Mouse (Mus musculus): ENCODE results near the gene Rcsd1.

Rcsd1 gene

DNA sequence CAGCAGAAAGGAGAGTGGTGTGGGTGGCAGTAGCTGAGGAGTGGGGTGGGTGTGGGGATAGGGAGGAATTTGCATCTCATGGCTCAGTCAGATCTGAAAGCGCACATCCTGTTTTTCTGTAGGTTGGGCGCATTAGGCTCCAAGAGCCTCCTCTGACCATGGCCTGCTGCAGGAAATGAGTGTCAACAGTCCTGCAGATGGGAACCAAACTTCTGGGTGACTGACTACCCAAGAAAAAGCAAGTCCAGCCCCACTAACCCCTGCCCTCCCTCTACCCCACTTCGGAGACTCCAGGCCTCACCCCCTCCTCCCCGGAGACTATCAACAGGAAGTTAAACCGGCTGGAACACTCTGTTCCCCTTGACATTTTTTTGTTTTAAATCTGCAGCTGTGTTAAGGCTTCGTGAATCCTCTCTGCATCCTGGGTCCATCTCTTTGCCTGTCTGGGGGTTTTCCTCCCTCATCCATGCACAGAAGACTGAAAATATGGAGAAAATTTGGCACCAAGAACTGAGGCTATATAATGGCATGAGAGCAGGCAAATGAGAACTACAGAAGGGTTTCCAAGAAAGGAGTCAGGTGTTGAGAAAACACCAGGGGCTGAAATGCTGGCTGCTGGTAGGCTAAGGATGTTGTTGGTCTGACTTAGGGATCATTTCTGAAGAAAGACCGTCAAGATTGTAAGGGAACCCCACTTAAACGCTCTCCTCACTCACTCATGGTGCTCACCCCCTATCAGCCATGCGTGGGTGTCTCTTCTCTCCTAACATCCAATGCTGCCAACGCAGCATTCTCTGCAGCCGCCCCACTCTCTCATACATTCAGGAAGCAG, 8.4 kb upstream of the Rcsd1 start:
- peak; percentile 46 for DNase-seq (ENCODE audit: low read depth, low spot score)

DNA sequence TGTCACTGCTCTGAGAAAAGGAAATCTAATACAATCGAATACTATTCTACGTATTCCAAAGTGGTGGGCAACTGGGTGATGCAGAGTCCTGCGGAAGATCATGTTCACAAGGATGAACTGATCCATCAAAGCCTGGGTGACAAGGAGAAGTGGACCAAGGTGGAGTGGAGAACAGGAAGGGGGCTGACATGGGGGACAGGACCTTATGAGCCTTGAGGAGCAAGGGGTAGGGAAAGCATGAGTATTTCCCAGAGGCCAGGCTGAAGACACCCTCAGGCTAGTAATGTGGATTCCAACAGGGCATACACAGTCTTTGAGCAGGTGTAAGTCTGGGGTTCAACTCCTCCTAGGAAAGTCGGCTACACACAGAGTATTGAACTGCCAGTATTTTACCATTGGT, 6.9 kb upstream of the Rcsd1 start:
- no peak for DNase-seq (ENCODE audit: low read depth, low spot score)

- DNase-seq (ENCODE audit: low read depth, low spot score), result no peak
These were observed 4.2 kb upstream of the Rcsd1 start for GRCm38 (mm10) chr1:165713798-165714197.

DNA sequence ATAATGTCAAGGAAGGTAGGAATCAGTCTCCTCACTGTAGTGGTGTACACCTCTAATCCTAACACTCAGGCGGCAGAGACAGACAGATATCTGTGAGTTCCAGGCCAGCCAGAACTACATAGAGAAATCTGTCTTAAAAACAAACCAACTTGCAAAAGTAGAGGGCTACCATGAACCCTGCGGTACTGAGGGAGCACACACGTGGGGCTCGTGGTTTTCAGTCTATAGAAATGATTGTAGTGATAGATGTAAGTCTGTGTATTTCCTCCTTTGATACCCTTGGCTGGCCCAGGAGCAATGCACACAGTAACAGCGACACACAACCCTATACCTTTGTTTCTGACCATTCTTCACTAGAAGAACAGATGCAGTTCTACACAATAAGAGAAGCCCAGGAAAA, 2.4 kb upstream of the Rcsd1 start:
- DNase-seq (ENCODE audit: low read depth, low spot score), result no peak

- DNase-seq (ENCODE audit: low read depth, low spot score), result no peak
These were observed 724 bp downstream of the Rcsd1 start for GRCm38 (mm10) chr1:165708686-165709380.

GRCm38 (mm10) chr1:165707640-165708322, 1.8 kb downstream of the Rcsd1 start:
- peak; percentile 37 for DNase-seq (ENCODE audit: low read depth, low spot score)

- no peak for DNase-seq (ENCODE audit: low read depth, low spot score)
These were observed 2.3 kb downstream of the Rcsd1 start for GRCm38 (mm10) chr1:165707241-165707639.

DNA sequence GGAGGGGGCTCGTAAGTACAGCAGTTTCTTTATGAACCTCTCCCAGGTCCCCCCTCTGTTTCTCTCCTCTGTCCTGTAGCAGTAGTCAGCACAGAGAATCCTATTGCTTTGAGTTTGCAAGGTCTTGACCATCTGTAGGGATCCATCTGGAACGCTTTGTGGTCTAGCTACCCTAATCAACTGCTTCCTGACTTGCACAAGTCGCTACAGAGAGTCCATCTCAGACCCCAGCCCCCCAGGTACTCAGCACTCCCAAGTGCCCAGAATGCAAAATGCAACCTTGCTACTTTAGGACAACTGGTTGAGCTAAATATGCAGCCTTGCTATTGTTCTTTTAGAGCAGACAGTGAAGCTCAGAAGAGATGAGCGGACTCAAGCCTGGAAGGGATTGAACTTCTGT, 3.1 kb downstream of the Rcsd1 start:
- DNase-seq (ENCODE audit: low read depth, low spot score), result no peak

- DNase-seq (ENCODE audit: low read depth, low spot score), result no peak
These were observed 3.6 kb downstream of the Rcsd1 start for GRCm38 (mm10) chr1:165705868-165706348.

DNA sequence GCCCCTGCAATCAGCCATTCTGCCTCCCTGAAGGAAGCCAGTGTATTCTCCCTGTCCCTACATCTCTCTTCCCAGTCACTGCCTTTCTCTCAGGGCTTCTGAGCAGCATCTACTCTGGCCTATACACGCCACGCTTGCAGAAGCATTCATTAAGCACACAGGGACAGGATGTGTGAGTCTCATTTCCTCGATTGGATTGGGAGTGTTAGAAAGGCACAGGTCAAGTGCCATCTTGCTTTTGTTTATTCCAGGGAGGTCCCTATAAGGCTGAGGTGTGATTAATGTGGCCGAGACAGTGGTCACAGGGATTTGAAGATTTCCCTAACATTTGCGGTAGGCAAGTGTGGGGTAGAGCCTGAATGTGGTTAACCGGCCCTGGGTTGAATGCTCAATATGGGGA, 4.2 kb downstream of the Rcsd1 start:
- no peak for DNase-seq (ENCODE audit: low read depth, low spot score)

- DNase-seq (ENCODE audit: low read depth, low spot score), result no peak
These were observed 4.7 kb downstream of the Rcsd1 start for GRCm38 (mm10) chr1:165704841-165705240.

DNA sequence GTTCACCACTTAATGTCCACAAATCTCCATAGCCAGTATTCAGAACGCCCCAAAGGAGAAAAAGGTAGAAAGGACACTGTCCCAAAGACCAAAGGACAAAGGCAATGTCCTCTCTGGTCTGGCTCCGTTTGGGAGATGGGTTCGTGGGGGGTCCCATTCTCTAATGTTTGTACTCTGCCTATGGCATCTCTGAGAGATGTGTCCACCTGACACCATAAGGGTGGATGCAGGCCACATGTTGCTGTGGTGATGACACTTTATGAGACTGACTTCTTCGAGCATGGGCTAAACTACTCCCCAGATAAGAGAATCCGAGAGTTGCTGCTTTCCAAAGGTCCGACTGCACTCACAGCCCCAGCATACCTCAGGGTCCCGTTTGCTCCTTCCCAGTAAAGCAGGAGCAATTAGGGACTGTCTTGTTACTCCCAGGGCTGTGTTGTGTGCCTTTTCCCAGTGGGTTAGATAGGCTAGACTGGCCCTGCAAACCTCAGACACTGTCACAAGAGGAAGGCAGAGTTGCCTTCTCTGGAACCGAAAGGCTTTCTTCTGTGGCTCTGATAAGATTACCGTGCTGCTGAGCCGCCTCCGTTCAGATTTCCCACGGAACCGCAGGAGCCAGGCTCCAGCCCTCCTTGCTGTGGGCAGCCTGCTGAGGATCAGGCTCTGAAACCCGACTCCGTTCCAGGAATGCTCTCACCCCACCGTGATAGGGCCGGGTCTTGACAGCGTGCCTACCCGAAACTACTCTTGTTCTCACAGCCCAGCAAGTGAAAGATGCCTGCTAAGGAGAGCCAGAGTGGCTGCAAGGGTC, 7.1 kb downstream of the Rcsd1 start:
- peak; percentile 28 for DNase-seq (ENCODE audit: low read depth, low spot score)

DNA sequence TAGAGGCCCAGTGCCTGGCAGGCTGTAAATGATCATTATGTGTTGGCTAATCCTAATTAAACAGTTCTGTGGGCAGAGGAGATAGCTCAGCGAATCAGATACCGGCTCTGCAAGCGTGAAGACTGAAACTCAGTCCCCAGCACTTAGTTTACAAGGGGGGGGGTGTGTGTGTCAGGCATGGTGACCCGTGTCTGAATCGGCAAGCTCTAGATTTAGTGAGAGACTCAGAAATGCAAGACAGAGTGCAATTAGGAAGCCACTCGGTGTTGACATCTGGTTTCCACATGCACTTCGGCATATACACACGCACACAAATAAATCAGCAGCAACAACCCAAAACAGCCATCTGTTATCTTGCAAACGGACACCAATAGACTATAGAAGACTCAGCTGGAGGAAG, 8.0 kb downstream of the Rcsd1 start:
- DNase-seq (ENCODE audit: low read depth, low spot score), result no peak

- DNase-seq (ENCODE audit: low read depth, low spot score), result no peak
These were observed 8.5 kb downstream of the Rcsd1 start for GRCm38 (mm10) chr1:165700933-165701518.

DNA sequence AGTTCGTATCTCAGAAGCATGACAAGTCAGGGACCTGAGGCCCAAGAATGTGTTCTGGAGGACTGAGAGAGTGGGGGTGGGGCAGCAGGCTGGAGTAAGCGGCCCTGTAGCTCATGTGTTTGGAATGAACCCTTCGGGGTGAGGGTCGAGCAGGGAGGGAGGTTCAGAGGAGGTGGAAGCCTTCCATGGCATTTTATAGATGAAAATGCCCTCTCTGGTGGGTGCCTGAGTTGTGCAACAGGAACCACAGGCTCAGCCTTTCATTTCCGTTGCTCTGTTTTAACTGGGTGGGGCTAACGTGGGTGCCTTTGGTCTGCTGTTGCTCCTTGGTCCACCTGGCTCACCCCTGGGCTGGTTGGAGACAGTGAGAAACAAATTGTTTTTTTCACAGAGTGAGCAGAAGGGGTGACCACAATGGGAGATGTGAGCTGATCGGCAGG, 9.2 kb downstream of the Rcsd1 start:
- DNase-seq (ENCODE audit: low read depth, low spot score), result no peak

- no peak for DNase-seq (ENCODE audit: low read depth, low spot score)
These were observed 11.9 kb downstream of the Rcsd1 start for GRCm38 (mm10) chr1:165697701-165698100.

GRCm38 (mm10) chr1:165696870-165697269, 12.7 kb downstream of the Rcsd1 start:
- no peak for DNase-seq (ENCODE audit: low read depth, low spot score)

GRCm38 (mm10) chr1:165696040-165696439, 13.5 kb downstream of the Rcsd1 start:
- DNase-seq (ENCODE audit: low read depth, low spot score), result no peak

DNA sequence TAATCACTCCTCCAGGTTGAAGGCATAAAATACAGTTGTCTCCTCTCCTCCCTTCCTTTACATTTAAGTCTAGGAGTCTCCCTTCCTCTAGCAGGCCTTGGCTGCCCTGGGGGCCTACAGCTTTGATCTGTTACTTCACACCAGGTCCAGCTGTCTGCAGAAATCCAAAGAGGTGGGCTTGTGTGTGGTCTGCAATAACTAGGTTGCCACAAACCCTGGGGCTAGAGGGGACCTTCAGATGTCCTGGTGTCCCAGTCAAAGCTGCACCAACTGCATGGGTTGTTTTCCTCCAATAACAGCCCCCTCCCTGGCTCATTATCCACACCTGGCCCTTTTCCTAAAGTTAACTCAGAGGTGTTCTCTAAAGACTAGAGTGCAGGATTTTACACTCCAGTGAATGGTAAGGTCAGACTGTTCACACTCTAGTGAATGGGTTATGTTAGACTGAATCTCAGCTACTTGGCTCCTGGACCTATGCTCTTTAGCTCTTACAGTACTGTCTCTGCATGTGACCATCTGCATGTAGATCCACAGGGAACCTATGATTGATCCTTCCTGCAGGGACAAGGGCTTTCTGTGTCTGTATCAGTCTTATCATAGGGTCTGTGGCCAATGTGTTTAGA, 14.1 kb downstream of the Rcsd1 start:
- no peak for DNase-seq (ENCODE audit: low read depth, low spot score)

DNA sequence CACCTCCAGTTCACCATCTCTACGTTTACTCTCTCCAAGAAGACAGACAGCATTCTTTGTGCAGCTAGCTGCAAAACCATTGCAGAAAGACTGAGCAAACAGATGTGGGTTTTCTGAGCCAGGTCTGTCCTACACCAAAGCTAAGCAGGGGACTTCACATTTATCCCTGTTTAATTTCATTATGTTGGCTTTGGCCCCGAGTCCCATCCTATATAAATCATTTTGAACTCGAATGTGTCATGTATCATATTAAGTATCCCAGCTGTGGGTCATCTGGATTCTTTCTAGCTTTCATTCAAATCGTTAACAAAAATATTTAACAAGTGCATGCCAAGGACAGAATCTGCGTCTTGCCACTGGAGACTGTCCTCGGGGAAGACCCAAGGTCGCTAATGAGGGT, 15.7 kb downstream of the Rcsd1 start:
- DNase-seq (ENCODE audit: low read depth, low spot score), result no peak

- DNase-seq (ENCODE audit: low read depth, low spot score), result peak; percentile 30
These were observed 18.0 kb downstream of the Rcsd1 start for GRCm38 (mm10) chr1:165691516-165691915.
